Mouse (Mus musculus): ENCODE data around the gene Kif1b. TPM values are rescaled to one million over a fixed set of nuclear protein-coding genes. Genes with fewer than 3 reads are reported as not detected.
"Not testable (repeated sequence)": the region's sequence is repeated elsewhere in the genome, so short reads cannot be mapped to it uniquely, and the experiment has no call there.

Gene Kif1b
- total and polyA plus RNA-seq, 3 experiments = 8.8 to 20.2 (median 16.3) TPM

DNA sequence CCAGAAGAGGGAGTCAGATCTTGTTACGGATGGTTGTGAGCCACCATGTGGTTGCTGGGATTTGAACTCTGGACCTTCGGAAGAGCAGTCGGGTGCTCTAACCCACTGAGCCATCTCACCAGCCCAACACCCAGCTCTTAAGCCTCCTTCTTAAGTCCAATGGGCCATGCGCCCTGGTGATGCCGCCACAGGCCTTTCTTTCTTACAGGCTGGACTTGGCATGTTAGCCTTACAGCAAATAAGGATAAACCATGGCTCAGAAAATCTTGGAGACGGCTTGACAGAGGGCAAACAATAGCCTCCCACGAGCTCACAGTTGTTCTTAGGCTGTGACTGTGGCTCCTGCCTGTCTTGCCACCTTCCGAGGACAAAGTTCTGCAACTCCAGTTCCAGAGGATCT is 137.6 kb downstream of the Kif1b start:
- H3K27me3 ChIP-seq (ENCODE audit: control insufficient read depth in 1 of 2, insufficient read depth in 2 of 2, low read length in 2 of 2); H3K9me3 ChIP-seq (replicated peaks; ENCODE audit: insufficient read depth, low read length); H3K79me2 ChIP-seq (ENCODE audit: control insufficient read depth, insufficient read depth, low read length, poor library complexity); DNase-seq (ENCODE audit: low read depth, low spot score): not testable (repeated sequence)
- H3K4me1 ChIP-seq (ENCODE audit: control insufficient read depth in 1 of 2, insufficient read depth in 2 of 2, low read length in 2 of 2) = peaks cover 7 to 21% of the 10 kb centered on the region in 2 experiments
- TF ChIP-seq ZNF384 (IDR thresholded peaks at IDR 0.05; ENCODE audit: low read depth, low read length) = peak; percentile 4; the same call in 1 of the 2 replicates
- peak overlapping the region; percentile 68 for H3K27ac ChIP-seq (ENCODE audit: control insufficient read depth, low read depth, low read length)
- H3K4me3 ChIP-seq (ENCODE audit: control insufficient read depth in 1 of 2, insufficient read depth in 1 of 2, low read depth in 2 of 2, low read length in 2 of 2) = peak overlapping the region in 1 of 2 experiments; percentile 19; a peak in 1 of 4 replicates
- H3K36me3 ChIP-seq (ENCODE audit: control insufficient read depth in 1 of 2, insufficient read depth in 2 of 2, low read length in 2 of 2) = peaks cover 0 to 26% of the 10 kb centered on the region in 2 experiments; a peak in 2 of 4 replicates
- H3K9ac ChIP-seq (ENCODE audit: control insufficient read depth, low read depth, low read length, poor library complexity, severe bottlenecking) = peak overlapping the region; percentile 26

GRCm38 (mm10) chr4:149168016-149168415 is 139.5 kb downstream of the Kif1b start:
- TF ChIP-seq GATA1 (IDR thresholded peaks at IDR 0.05; ENCODE audit: low read depth, low read length) (peak; percentile 76), BHLHE40 (IDR thresholded peaks at IDR 0.05; ENCODE audit: borderline replicate concordance, low read depth, low read length) (no peak), ZKSCAN1 (IDR thresholded peaks at IDR 0.05; ENCODE audit: low read depth, low read length) (no peak), EP300 (IDR thresholded peaks at IDR 0.05; ENCODE audit: low read depth in 1 of 2, low read length in 2 of 2) (peak in 1 of 2 experiments; percentile 53; a peak in 1 of 4 replicates), JUND (IDR thresholded peaks at IDR 0.05; ENCODE audit: low read depth, low read length) (no peak), TAL1 (IDR thresholded peaks at IDR 0.05; ENCODE audit: low read length) (0 out of 2 replicates have a peak, but pooled peaks have one; percentile 7), MXI1 (IDR thresholded peaks at IDR 0.05; ENCODE audit: low read depth, low read length) (no peak), E2F4 (IDR thresholded peaks at IDR 0.05; ENCODE audit: borderline replicate concordance, low read depth, low read length) (no peak), USF2 (IDR thresholded peaks at IDR 0.05; ENCODE audit: borderline replicate concordance in 1 of 2, insufficient read depth in 1 of 2, low read depth in 1 of 2, low read length in 2 of 2) (no peak), RCOR1 (IDR thresholded peaks at IDR 0.05; ENCODE audit: low read depth, low read length) (peak; percentile 49; the same call in 1 of the 2 replicates), MEF2A (IDR thresholded peaks at IDR 0.05; ENCODE audit: extremely low read depth, insufficient replicate concordance, low read depth, low read length, poor library complexity, severe bottlenecking) (no peak), CHD2 (IDR thresholded peaks at IDR 0.05; ENCODE audit: low read length) (no peak), CTCF (IDR thresholded peaks at IDR 0.05 in 2 of 3, conservative IDR thresholded peaks at IDR 0.05 in 1 of 3; ENCODE audit: control insufficient read depth in 1 of 3, insufficient read depth in 1 of 3, low read depth in 2 of 3, low read length in 3 of 3, poor library complexity in 1 of 3, severe bottlenecking in 1 of 3) (no peak), UBTF (IDR thresholded peaks at IDR 0.05; ENCODE audit: borderline replicate concordance, insufficient read depth, low read depth, low read length) (no peak), ETS1 (IDR thresholded peaks at IDR 0.05; ENCODE audit: low read depth, low read length) (peak; percentile 51; the same call in 1 of the 2 replicates), USF1 (IDR thresholded peaks at IDR 0.05; ENCODE audit: low read depth, low read length) (no peak), MAFK (IDR thresholded peaks at IDR 0.05; ENCODE audit: borderline replicate concordance, low read depth, low read length) (no peak), POLR2AphosphoS2 (IDR thresholded peaks at IDR 0.05; ENCODE audit: low read length) (no peak), TCF12 (IDR thresholded peaks at IDR 0.05; ENCODE audit: low read depth, low read length) (peak; percentile 43; the same call in 1 of the 2 replicates), HCFC1 (IDR thresholded peaks at IDR 0.05; ENCODE audit: low read depth, low read length) (no peak), SIN3A (IDR thresholded peaks at IDR 0.05; ENCODE audit: low read length) (0 out of 2 replicates have a peak, but pooled peaks have one; percentile 31), ZC3H11A (IDR thresholded peaks at IDR 0.05; ENCODE audit: low read depth, low read length) (no peak), MAX (IDR thresholded peaks at IDR 0.05; ENCODE audit: low read length) (no peak), POLR2A (IDR thresholded peaks at IDR 0.05; ENCODE audit: control insufficient read depth in 1 of 2, insufficient read depth in 1 of 2, low read depth in 1 of 2, low read length in 2 of 2, poor library complexity in 1 of 2) (no peak), GABPA (IDR thresholded peaks at IDR 0.05; ENCODE audit: low read depth, low read length) (no peak), NELFE (IDR thresholded peaks at IDR 0.05; ENCODE audit: low read depth, low read length) (no peak), ZNF384 (IDR thresholded peaks at IDR 0.05; ENCODE audit: low read depth, low read length) (peak; percentile 96), POLR2AphosphoS5 (IDR thresholded peaks at IDR 0.05; ENCODE audit: borderline replicate concordance, low read depth, low read length) (no peak), TBP (IDR thresholded peaks at IDR 0.05; ENCODE audit: low read depth, low read length) (0 out of 2 replicates have a peak, but pooled peaks have one; percentile 22), MAZ (IDR thresholded peaks at IDR 0.05; ENCODE audit: low read depth, low read length) (no peak)
- Histone ChIP-seq H3K9ac (ENCODE audit: control insufficient read depth, low read depth, low read length, poor library complexity, severe bottlenecking) (peak overlapping the region; percentile 88), H3K4me3 (ENCODE audit: control insufficient read depth in 1 of 2, insufficient read depth in 1 of 2, low read depth in 2 of 2, low read length in 2 of 2) (peak overlapping the region; percentile 67 to 87), H3K27me3 (ENCODE audit: control insufficient read depth in 1 of 2, insufficient read depth in 2 of 2, low read length in 2 of 2) (no peaks in the 10 kb centered on the region), H3K36me3 (ENCODE audit: control insufficient read depth in 1 of 2, insufficient read depth in 2 of 2, low read length in 2 of 2) (peaks cover 0 to 34% of the 10 kb centered on the region in 2 experiments; a peak in 2 of 4 replicates), H3K27ac (ENCODE audit: control insufficient read depth, low read depth, low read length) (peak overlapping the region; percentile 90), H3K79me2 (ENCODE audit: control insufficient read depth, insufficient read depth, low read length, poor library complexity) (peaks cover 17% of the 10 kb centered on the region), H3K4me1 (ENCODE audit: control insufficient read depth in 1 of 2, insufficient read depth in 2 of 2, low read length in 2 of 2) (peaks cover 7 to 24% of the 10 kb centered on the region in 2 experiments), H3K9me3 (replicated peaks; ENCODE audit: insufficient read depth, low read length) (no peaks in the 10 kb centered on the region)
- DNase-seq (ENCODE audit: low read depth, low spot score) = peak; percentile 67
